Mouse (Mus musculus) kidney, adult 2 months (tissue): ENCODE results near the gene Rap1gap2.

Experiments
- CTCF ChIP-seq: fragments of 200-500 bp; conservative IDR thresholded peaks from 2 replicates; pipeline ENCODE4 v1.5.1; 2011; ENCODE audit warnings: low read depth, mild to moderate bottlenecking, control low read depth, low read length, moderate library complexity, mixed read lengths; ENCODE audit not compliant: insufficient read depth, insufficient read length
- POLR2A ChIP-seq: fragments of 200-500 bp; IDR thresholded peaks from one replicate; pipeline ENCODE4 v1.6.1; 2011; ENCODE audit warnings: low read depth, low read length, control low read depth

DNA sequence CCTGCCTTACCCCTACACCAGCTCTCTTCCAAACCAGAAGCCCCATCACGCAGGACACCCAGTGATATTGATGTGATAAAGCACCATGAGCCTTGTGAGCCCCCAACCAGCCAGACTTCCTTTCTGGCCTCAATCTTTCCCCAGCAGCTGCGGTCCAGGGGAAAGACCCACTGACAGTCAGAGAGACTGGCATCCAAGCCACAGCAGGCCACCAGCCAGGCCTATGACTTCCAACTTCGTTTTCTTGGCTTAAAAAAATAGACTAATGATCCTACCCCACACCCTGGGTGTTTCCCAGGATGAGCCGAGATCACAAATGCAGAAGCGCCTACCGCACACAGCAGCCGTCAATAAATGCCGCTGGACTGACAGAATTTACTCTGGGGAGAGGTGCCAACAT lies 151.1 kb downstream of the Rap1gap2 start:
- TF ChIP-seq POLR2A = no peak
- no peak for TF ChIP-seq CTCF
